Mouse (Mus musculus): ENCODE results near the gene Mast4. TPM values are rescaled to one million over a fixed set of nuclear protein-coding genes. Genes with fewer than 3 reads are reported as not detected.

Gene Mast4
- total and polyA plus RNA-seq, 3 experiments: 0.99 to 7.4 (median 6.1) TPM

DNA sequence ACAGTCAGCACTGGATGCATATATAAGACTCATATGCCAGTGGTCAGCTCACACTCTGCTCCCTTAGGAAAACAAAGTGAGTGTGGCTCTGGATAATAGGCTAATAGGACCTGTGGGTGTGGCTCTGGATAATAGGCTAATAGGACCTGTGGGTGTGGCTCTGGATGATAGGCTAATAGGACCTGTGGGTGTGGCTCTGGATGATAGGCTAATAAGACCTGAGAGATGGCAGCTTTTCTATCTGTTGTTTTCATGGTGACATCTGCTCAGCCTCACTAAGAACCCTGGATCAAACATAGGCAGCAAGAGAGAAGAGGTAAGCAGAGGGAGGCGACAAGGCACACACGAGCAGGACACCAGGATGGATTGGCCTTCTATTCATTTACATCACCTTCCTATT, 483.7 kb downstream of the Mast4 start:
- Histone ChIP-seq H3K9me3 (replicated peaks; ENCODE audit: low read length) (no peaks in the 10 kb centered on the region), H3K36me3 (replicated peaks in 1 of 2; ENCODE audit: control insufficient read depth in 1 of 2, insufficient read depth in 1 of 2, low read length in 1 of 2) (peaks cover 5 to 11% of the 10 kb centered on the region in 2 experiments), H3K4me2 (ENCODE audit: insufficient read depth, low read depth, poor library complexity, severe bottlenecking) (no peak overlapping the region), H3K4me1 (ENCODE audit: control insufficient read depth in 1 of 2, insufficient read depth in 2 of 2) (no peaks in the 10 kb centered on the region), H3K4me3 (replicated peaks in 1 of 3; ENCODE audit: low read depth in 2 of 3, low read length in 2 of 3, poor library complexity in 1 of 3) (no peak overlapping the region), H3K9ac (ENCODE audit: insufficient read depth, low read depth) (no peak overlapping the region), H3K27ac (ENCODE audit: insufficient read depth, low read depth) (no peak overlapping the region), H3K79me2 (replicated peaks; ENCODE audit: control insufficient read depth, extremely low read depth, insufficient read depth, poor library complexity, severe bottlenecking) (peaks cover 4% of the 10 kb centered on the region; the same call in 1 of the 2 replicates), H3K27me3 (replicated peaks) (no peaks in the 10 kb centered on the region)
- no peak for DNase-seq (ENCODE audit: extremely low read depth)
- dilution Hi-C loops (cut with MboI; ENCODE audit: extremely low pct_ligation_motif_present, extremely low pct_unique_long_range_greater_than_20kb, low sequenced_read_pairs) (no loop called here), in situ Hi-C loops (cut with MboI; ENCODE audit: low pct_ligation_motif_present, low pct_unique_long_range_greater_than_20kb, low sequenced_read_pairs) (no loop called here)
- no peak for TF ChIP-seq MYC (IDR thresholded peaks at IDR 0.05; ENCODE audit: low read depth, low read length)
- TF ChIP-seq PAX5 (IDR thresholded peaks at IDR 0.05; ENCODE audit: low read length): no peak
- no peak for TF ChIP-seq MEF2A (IDR thresholded peaks at IDR 0.05; ENCODE audit: borderline replicate concordance, low read depth, low read length)
- no peak for TF ChIP-seq E2F4 (IDR thresholded peaks at IDR 0.05; ENCODE audit: insufficient replicate concordance, low read depth, low read length)
- no peak for TF ChIP-seq MAZ (IDR thresholded peaks at IDR 0.05; ENCODE audit: low read depth, low read length)
- TF ChIP-seq ZNF384 (IDR thresholded peaks at IDR 0.05; ENCODE audit: low read depth, low read length): no peak
- no peak for TF ChIP-seq HCFC1 (IDR thresholded peaks at IDR 0.05; ENCODE audit: low read depth, low read length)
- no peak for TF ChIP-seq BHLHE40 (IDR thresholded peaks at IDR 0.05; ENCODE audit: low read depth, low read length)
- no peak for TF ChIP-seq TBP (conservative IDR thresholded peaks at IDR 0.05; ENCODE audit: low read depth, low read length)
- TF ChIP-seq SIN3A (IDR thresholded peaks at IDR 0.05; ENCODE audit: low read length): no peak
- TF ChIP-seq ELF1 (IDR thresholded peaks at IDR 0.05; ENCODE audit: low read depth, low read length): no peak
- no peak for TF ChIP-seq RCOR1 (conservative IDR thresholded peaks at IDR 0.05; ENCODE audit: low read depth, low read length)

DNA sequence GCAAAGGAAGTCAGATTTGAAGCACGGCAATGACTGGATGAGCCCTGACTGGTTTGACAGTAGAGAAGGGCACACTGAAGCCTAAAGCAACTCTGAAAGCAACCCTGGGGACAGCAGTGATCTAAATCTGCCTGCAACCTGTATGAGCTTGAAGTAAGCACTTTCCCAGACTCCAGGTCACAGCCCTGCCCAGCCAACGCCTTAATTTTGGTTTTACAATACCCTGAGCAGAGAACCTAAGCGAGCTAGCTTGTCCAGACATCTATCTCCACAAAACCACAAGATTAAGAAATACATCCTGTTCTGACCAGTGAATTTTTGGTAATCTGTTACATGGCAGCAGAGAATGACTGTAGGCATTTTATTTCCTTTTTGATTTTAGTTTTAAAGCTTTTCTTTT, 485.2 kb downstream of the Mast4 start:
- dilution Hi-C loops (cut with MboI; ENCODE audit: extremely low pct_ligation_motif_present, extremely low pct_unique_long_range_greater_than_20kb, low sequenced_read_pairs): no loop called here
- H3K9me3 ChIP-seq (replicated peaks; ENCODE audit: low read length): no peaks in the 10 kb centered on the region
- H3K4me3 ChIP-seq (replicated peaks in 1 of 3; ENCODE audit: low read depth in 2 of 3, low read length in 2 of 3, poor library complexity in 1 of 3): no peak overlapping the region
- TF ChIP-seq ZMIZ1 (IDR thresholded peaks at IDR 0.05; ENCODE audit: low read depth, low read length): no peak
- TF ChIP-seq MAFK (IDR thresholded peaks at IDR 0.05; ENCODE audit: insufficient replicate concordance, low read length): no peak
- TF ChIP-seq CHD2 (IDR thresholded peaks at IDR 0.05; ENCODE audit: low read length): no peak
- TF ChIP-seq TCF12 (IDR thresholded peaks at IDR 0.05; ENCODE audit: low read depth, low read length): no peak
- no peak for TF ChIP-seq UBTF (IDR thresholded peaks at IDR 0.05; ENCODE audit: low read depth, low read length)
- TF ChIP-seq MEF2A (IDR thresholded peaks at IDR 0.05; ENCODE audit: borderline replicate concordance, low read depth, low read length): no peak
- TF ChIP-seq ZKSCAN1 (IDR thresholded peaks at IDR 0.05; ENCODE audit: borderline replicate concordance, low read depth, low read length): no peak
- TF ChIP-seq POLR2AphosphoS2 (IDR thresholded peaks at IDR 0.05; ENCODE audit: low read depth, low read length): no peak
- no peak for TF ChIP-seq JUND (conservative IDR thresholded peaks at IDR 0.05; ENCODE audit: low read depth, low read length)
- H3K27me3 ChIP-seq (replicated peaks): no peaks in the 10 kb centered on the region
- H3K4me2 ChIP-seq (ENCODE audit: insufficient read depth, low read depth, poor library complexity, severe bottlenecking): no peak overlapping the region
- DNase-seq (ENCODE audit: extremely low read depth): no peak
- H3K36me3 ChIP-seq (replicated peaks in 1 of 2; ENCODE audit: control insufficient read depth in 1 of 2, insufficient read depth in 1 of 2, low read length in 1 of 2): peaks cover 7 to 13% of the 10 kb centered on the region in 2 experiments
- H3K4me1 ChIP-seq (ENCODE audit: control insufficient read depth in 1 of 2, insufficient read depth in 2 of 2): peaks cover 0 to 4% of the 10 kb centered on the region in 2 experiments; a peak in 2 of 4 replicates
- peaks cover 5% of the 10 kb centered on the region; the same call in 1 of the 2 replicates for H3K79me2 ChIP-seq (replicated peaks; ENCODE audit: control insufficient read depth, extremely low read depth, insufficient read depth, poor library complexity, severe bottlenecking)
- no peak overlapping the region for H3K27ac ChIP-seq (ENCODE audit: insufficient read depth, low read depth)
- in situ Hi-C loops (cut with MboI; ENCODE audit: low pct_ligation_motif_present, low pct_unique_long_range_greater_than_20kb, low sequenced_read_pairs): loop anchor here (10.0 kb wide), 1 partner anchor 56 kb away; no protein-coding TSS in a partner anchor
- H3K9ac ChIP-seq (ENCODE audit: insufficient read depth, low read depth): no peak overlapping the region

All from CH12.LX (cell line).